Mouse (Mus musculus) lung, postnatal 0 days (tissue): ENCODE results near the gene Fkbp1b.

Source experiments
- CTCF ChIP-seq: IDR thresholded peaks from 2 replicates; pipeline ENCODE4 v1.5.1; 2016; ENCODE audit warnings: antibody characterized with exemption, mild to moderate bottlenecking
- EP300 ChIP-seq: IDR thresholded peaks from 2 replicates; pipeline ENCODE4 v1.6.1; 2016; ENCODE audit warnings: antibody characterized with exemption, mild to moderate bottlenecking, control low read depth

DNA sequence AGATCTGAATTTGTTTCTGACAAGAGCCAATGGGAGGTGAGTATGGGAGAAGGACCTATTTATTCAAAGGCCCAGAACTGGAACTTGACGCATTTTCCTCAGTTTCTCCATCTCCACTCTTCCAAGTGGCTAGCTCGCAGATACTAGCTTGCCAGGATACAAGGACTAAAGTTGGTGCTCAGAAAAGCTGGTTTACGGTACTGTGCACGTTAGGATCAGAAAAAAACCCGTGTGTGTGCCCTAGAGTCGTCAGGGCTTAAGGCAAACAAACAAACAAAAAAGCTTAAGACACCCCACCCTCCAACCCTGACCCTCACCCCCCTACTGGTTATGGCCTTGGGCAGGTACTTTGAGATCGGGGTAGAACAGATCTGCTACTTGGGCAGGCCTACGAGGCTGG, 1.1 kb upstream of the Fkbp1b start:
- TF ChIP-seq CTCF = no peak
- no peak for TF ChIP-seq EP300
